Mouse (Mus musculus): ENCODE results near the gene Ddx24. TPM values are rescaled to one million over a fixed set of nuclear protein-coding genes. Genes with fewer than 3 reads are reported as not detected.
A peak's percentile ranks its signal among the peaks of the same experiment; 100 is the strongest.

The Ddx24 gene
- polyA plus RNA-seq, 1 experiment, result 29.8 TPM

DNA sequence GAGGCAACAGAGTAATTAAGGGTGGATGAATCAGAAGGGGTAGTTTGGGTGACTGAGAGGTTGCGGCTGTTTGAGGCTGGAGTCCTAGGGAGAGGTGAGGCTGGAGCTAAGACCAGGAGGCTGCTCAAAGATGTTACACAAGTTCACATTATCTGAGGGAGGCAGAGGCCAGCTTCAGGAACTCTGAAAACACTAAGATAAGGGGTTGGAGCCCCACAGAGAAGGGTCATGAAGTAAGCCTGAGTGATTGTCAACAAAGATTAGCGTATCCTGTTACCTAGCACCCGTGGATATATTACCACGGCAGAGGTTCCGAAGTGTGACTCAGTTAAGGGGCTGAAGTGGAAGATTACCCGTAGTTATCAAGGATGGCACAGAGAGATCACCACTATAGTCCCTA lies 32.1 kb downstream of the Ddx24 start:
- WGBS, result 44% methylated on average over 6 of the region's 6 CpGs
- no peak for DNase-seq (ENCODE audit: low read depth, low spot score)

GRCm38 (mm10) chr12:103391098-103391497 lies 34.5 kb downstream of the Ddx24 start:
- 70% methylated on average over 7 of the region's 7 CpGs for WGBS
- no peak for DNase-seq (ENCODE audit: low read depth, low spot score)

- 74% methylated on average over 4 of the region's 4 CpGs for WGBS
- no peak for DNase-seq (ENCODE audit: low read depth, low spot score)
These were observed 35.6 kb downstream of the Ddx24 start for GRCm38 (mm10) chr12:103389982-103390381.

GRCm38 (mm10) chr12:103389348-103389727 lies 36.3 kb downstream of the Ddx24 start:
- WGBS, result 71% methylated on average over 2 of the region's 2 CpGs
- DNase-seq (ENCODE audit: low read depth, low spot score), result no peak

DNA sequence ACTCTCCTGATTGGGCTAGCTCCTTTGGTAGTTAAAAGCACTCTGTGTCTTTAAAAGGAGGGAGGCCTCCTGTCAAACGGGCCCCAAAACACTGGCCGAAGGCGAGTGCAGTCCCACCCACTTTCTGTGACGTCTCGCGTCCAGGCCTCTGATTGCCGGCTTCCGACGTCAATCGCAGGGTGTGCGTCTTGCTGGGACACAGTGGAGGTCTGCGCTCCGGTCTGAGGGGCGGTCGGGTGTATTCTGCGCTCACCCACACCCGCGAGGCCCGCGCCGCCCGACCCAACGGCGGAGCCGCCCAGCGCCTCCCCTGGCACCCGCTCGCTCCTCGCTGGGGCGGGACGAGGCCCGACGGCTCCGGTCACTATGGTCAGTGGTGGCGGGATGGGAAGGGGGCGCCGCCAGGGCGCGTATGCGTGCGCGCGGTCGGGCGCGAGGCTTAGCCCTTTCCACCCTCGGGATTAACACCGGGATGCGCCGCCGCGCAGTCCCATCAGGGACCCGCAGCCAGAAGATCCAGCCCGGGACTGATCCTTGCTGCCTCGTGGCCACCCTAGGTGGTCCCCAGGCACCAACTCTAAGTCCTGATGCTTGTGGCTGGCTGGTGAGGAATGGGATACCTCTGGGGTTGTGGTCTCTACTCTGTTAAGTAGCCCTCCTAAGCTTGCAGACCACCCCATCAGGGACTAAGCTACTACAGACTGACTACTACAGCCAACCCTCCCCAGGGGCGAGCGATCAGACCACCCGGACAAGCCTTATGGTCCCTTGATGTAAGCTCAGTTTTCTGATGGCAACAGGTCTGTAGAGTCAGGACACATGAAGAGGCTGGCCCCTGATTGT lies 36.9 kb downstream of the Ddx24 start, which contains the start of gene Otub2:
Otub2 (plus strand) TSS at position 178 of the 843 bp plus-strand sequence.
- peak; percentile 85 for DNase-seq (ENCODE audit: low read depth, low spot score)
- 1% methylated on average over 58 of the region's 58 CpGs for WGBS

DNA sequence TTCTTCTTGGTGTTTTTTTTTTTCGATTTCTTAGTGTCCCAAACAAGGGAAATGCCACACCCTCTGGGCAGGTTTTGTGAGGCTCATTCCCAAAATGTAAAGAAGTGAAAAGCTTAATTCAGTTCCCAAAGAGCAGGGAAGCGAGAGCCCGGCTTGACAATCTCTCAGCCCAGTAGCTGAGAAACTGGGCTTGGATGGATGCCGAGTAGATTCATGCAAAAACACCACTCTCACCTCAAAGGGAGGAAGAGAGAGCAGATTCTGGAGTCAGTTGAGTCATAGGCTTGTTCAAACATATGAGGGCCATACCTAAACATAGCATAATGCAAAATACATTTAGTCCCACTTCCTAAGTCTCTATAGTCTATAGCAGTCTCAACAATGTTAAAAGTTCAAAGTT lies 45.4 kb downstream of the Ddx24 start:
- WGBS, result 70% methylated on average over 4 of the region's 4 CpGs
- DNase-seq (ENCODE audit: low read depth, low spot score), result no peak

DNA sequence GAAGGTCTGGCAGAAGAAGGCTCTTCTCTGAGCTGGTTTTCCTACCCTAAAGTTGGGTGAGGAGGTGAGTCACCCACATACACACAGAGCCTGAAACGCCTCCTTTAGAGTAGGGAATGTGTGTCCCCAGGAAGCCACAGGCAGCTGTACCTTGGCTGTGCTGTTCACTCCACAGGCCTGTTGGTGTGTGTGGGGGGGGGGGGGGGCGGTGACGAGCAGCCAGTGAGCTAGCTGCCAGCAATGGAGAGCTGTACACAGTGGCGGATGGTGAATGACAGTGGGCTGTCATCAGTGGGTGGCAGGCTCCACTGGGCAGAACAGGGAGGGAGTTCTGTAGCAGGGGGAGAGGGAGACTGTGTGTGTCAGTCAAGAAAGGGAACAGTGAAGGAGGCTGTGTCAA lies 48.9 kb downstream of the Ddx24 start:
- WGBS, result 59% methylated on average over 4 of the region's 4 CpGs
- DNase-seq (ENCODE audit: low read depth, low spot score), result no peak

DNA sequence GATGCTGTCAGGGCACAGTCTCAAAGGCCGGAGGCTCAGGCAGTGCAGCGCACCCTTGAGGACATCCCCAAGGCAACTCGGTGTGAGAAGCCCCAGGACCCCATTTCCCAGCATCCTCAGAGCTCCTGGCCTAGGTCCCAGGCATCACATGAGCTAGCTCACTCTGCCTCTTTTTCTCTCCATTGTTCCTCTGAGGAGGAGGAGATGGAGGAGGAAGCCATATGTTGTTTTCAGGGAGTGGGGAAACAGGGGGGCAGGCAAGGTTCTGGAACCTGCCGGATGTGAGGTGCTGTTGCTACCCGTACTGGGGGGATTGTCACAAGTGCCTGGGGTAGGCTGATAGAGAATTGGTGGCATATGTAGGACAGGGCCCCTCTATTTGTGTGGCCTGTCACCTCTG lies 49.5 kb downstream of the Ddx24 start:
- 58% methylated on average over 5 of the region's 5 CpGs for WGBS

GRCm38 (mm10) chr12:103373530-103374236 lies 51.9 kb downstream of the Ddx24 start:
- WGBS, result 58% methylated on average over 8 of the region's 8 CpGs
- DNase-seq (ENCODE audit: low read depth, low spot score), result no peak

More for the DNA sequence above, 49.5 kb downstream of the Ddx24 start:
- DNase-seq (ENCODE audit: low read depth, low spot score), result no peak

- DNase-seq (ENCODE audit: low read depth, low spot score), result no peak
- 17% methylated on average over 6 of the region's 6 CpGs for WGBS
These were observed 53.9 kb downstream of the Ddx24 start for GRCm38 (mm10) chr12:103371711-103372110.

DNA sequence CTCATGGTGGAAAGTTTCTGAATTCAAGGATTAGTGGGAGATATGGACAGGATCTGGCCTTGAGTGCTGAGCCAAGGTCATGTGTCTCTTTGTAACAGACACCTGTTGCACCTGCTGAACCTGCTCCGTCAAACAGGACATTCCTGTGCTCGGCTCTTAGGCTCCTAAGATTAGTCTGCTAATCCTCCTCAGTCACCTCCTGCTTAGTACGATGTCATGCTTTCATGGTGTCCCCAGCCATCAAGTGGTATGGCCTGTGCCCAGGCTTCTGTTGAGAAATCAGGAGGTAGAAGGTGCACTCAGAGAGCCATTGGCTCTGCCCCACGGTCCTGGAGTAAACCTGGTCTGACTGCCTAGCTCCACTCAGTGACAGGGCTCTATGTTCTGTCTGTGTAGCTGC lies 54.8 kb downstream of the Ddx24 start:
- 57% methylated on average over 4 of the region's 4 CpGs for WGBS
- no peak for DNase-seq (ENCODE audit: low read depth, low spot score)

GRCm38 (mm10) chr12:103368777-103369176 lies 56.9 kb downstream of the Ddx24 start:
- no peak for DNase-seq (ENCODE audit: low read depth, low spot score)
- 34% methylated on average over 2 of the region's 2 CpGs for WGBS

DNA sequence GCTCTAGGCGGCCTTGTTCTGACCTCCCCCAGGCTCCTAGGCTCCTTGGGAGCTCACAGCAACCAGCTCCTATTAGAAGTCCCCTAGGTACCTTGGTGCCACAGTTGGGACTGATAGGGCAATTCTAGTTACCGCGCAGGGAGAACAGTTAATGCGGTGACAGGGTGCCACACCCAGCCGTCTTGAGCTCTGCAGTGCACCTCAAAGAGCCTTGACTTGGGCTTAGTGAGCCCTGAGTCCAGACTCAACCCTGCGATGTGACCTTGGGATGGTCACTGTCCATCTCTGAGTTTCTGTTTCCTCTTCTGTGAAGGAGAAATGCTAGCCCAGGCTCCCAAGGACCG lies 57.3 kb downstream of the Ddx24 start:
- 58% methylated on average over 7 of the region's 7 CpGs for WGBS
- DNase-seq (ENCODE audit: low read depth, low spot score), result no peak

GRCm38 (mm10) chr12:103367620-103368325 lies 57.9 kb downstream of the Ddx24 start:
- WGBS, result 17% methylated on average over 18 of the region's 18 CpGs
- DNase-seq (ENCODE audit: low read depth, low spot score), result no peak

DNA sequence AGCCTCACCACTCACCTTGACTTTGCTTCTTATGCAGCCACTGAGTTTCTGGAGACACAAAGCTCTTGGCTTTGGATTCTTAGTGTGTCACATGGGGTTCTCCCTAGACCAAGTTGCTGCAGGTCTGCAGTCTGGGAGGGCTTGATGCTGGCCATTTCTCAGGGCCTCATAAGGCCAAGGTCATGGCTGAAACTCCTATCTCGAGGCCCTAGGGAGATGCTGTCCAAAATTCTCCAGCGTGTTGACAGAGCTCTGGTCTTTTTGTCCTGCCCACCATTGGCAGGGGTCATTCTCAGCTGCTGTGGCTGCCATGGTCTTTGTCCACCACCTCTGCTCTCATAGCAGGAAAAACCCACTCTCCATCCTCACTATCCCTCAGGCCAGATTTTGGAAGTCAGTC lies 58.5 kb downstream of the Ddx24 start:
- no peak for DNase-seq (ENCODE audit: low read depth, low spot score)
- WGBS, result 61% methylated on average over 2 of the region's 2 CpGs

GRCm38 (mm10) chr12:103362336-103362735 lies 63.3 kb downstream of the Ddx24 start:
- WGBS, result 70% methylated on average over 3 of the region's 3 CpGs
- DNase-seq (ENCODE audit: low read depth, low spot score), result no peak

- WGBS, result 87% methylated on average over 17 of the region's 17 CpGs
- no peak for DNase-seq (ENCODE audit: low read depth, low spot score)
These were observed 63.9 kb downstream of the Ddx24 start for GRCm38 (mm10) chr12:103361539-103362307.

DNA sequence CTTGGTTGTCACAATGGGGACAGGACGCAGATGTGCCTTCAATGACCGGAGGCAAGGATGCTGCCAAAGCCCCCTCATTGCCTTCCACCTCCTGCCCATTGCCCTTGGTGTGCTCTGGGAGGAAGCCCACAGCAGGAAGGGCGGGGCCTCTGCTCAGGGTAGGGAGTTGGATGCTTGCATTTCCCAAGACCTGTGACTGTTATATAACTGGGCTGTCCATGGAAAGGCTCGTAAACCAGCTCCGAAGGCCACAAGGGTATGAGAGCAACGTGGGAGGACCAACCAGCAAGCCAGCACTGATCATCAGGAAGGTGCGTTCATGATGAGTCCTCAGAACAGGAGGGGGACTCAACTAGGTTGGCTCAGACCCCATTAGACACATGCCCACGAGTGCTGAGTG lies 64.8 kb downstream of the Ddx24 start:
- WGBS, result 53% methylated on average over 8 of the region's 8 CpGs
- no peak for DNase-seq (ENCODE audit: low read depth, low spot score)

- 57% methylated on average over 4 of the region's 4 CpGs for WGBS
- no peak for DNase-seq (ENCODE audit: low read depth, low spot score)
These were observed 66.5 kb downstream of the Ddx24 start for GRCm38 (mm10) chr12:103358951-103359801.

All from large intestine, adult 2 months (tissue).